Mouse (Mus musculus): ENCODE data around the gene Prdm15. TPM values are rescaled to one million over a fixed set of nuclear protein-coding genes. Genes with fewer than 3 reads are reported as not detected.
A peak's percentile ranks its signal among the peaks of the same experiment; 100 is the strongest.

Gene Prdm15
- 14.3 and 15.4 TPM in 2 replicates for polyA plus RNA-seq (2012; rRNA removed)

- Histone ChIP-seq H3K4me1 (ENCODE audit: control insufficient read depth, insufficient read depth, low read length) (peaks cover 14% of the 10 kb centered on the region), H3K4me3 (replicated peaks; ENCODE audit: insufficient read depth, low read depth, low read length) (peak within 1 kb of the TSS; percentile 100), H3K27me3 (ENCODE audit: control insufficient read depth, insufficient read depth, low read length) (no peaks in the 10 kb centered on the region), H3K27ac (ENCODE audit: insufficient read depth, low read length) (peak within 1 kb of the TSS; percentile 100)
- DNase-seq: peak; percentile 89 to 94
- under 1% methylated on average over 31 of the region's 31 CpGs for WGBS
- TF ChIP-seq CTCF (IDR thresholded peaks at IDR 0.05; ENCODE audit: borderline replicate concordance, insufficient read depth, low read depth, low read length): no peak
- peak; percentile 78; the same call in 1 of the 2 replicates for TF ChIP-seq POLR2A (IDR thresholded peaks at IDR 0.05; ENCODE audit: borderline replicate concordance, insufficient read depth, low read length)
Measured at GRCm38 (mm10) chr16:97851741-97852319, at the start of gene Prdm15. TSS of gene Prdm15 (minus strand) at chr16:97851850.

- WGBS: 21% methylated on average over 5 of the region's 5 CpGs
- Histone ChIP-seq H3K27ac (ENCODE audit: insufficient read depth, low read length) (no peak overlapping the region), H3K4me1 (ENCODE audit: control insufficient read depth, insufficient read depth, low read length) (peaks cover 6% of the 10 kb centered on the region; the same call in 1 of the 2 replicates), H3K4me3 (replicated peaks; ENCODE audit: insufficient read depth, low read depth, low read length) (no peak overlapping the region), H3K27me3 (ENCODE audit: control insufficient read depth, insufficient read depth, low read length) (no peaks in the 10 kb centered on the region)
- peak in 1 of 2 experiments; percentile 31 for DNase-seq
- no peak for TF ChIP-seq POLR2A (IDR thresholded peaks at IDR 0.05; ENCODE audit: borderline replicate concordance, insufficient read depth, low read length)
- no peak for TF ChIP-seq CTCF (IDR thresholded peaks at IDR 0.05; ENCODE audit: borderline replicate concordance, insufficient read depth, low read depth, low read length)
Measured at GRCm38 (mm10) chr16:97897346-97898024, 45.8 kb upstream of the Prdm15 start.

- TF ChIP-seq POLR2A (IDR thresholded peaks at IDR 0.05; ENCODE audit: borderline replicate concordance, insufficient read depth, low read length) (no peak), CTCF (IDR thresholded peaks at IDR 0.05; ENCODE audit: borderline replicate concordance, insufficient read depth, low read depth, low read length) (no peak)
- H3K27me3 ChIP-seq (ENCODE audit: control insufficient read depth, insufficient read depth, low read length): no peaks in the 10 kb centered on the region
- no peaks in the 10 kb centered on the region; the same call in 1 of the 2 replicates for H3K4me1 ChIP-seq (ENCODE audit: control insufficient read depth, insufficient read depth, low read length)
- peak; percentile 26 to 48 for DNase-seq
- no peak overlapping the region for H3K27ac ChIP-seq (ENCODE audit: insufficient read depth, low read length)
- H3K4me3 ChIP-seq (replicated peaks; ENCODE audit: insufficient read depth, low read depth, low read length): no peak overlapping the region
Measured at GRCm38 (mm10) chr16:97887762-97888161, 36.1 kb upstream of the Prdm15 start.

GRCm38 (mm10) chr16:97883696-97884095, 32.0 kb upstream of the Prdm15 start:
- no peak for TF ChIP-seq CTCF (IDR thresholded peaks at IDR 0.05; ENCODE audit: borderline replicate concordance, insufficient read depth, low read depth, low read length)
- no peak for TF ChIP-seq POLR2A (IDR thresholded peaks at IDR 0.05; ENCODE audit: borderline replicate concordance, insufficient read depth, low read length)
- no peak overlapping the region for H3K27ac ChIP-seq (ENCODE audit: insufficient read depth, low read length)
- 95% methylated on average over 1 of the region's 1 CpGs for WGBS
- H3K4me3 ChIP-seq (replicated peaks; ENCODE audit: insufficient read depth, low read depth, low read length): no peak overlapping the region
- H3K27me3 ChIP-seq (ENCODE audit: control insufficient read depth, insufficient read depth, low read length): no peaks in the 10 kb centered on the region
- DNase-seq: no peak
- no peaks in the 10 kb centered on the region; the same call in 1 of the 2 replicates for H3K4me1 ChIP-seq (ENCODE audit: control insufficient read depth, insufficient read depth, low read length)

- Histone ChIP-seq H3K27ac (ENCODE audit: insufficient read depth, low read length) (no peak overlapping the region), H3K4me3 (replicated peaks; ENCODE audit: insufficient read depth, low read depth, low read length) (no peak overlapping the region), H3K4me1 (ENCODE audit: control insufficient read depth, insufficient read depth, low read length) (no peaks in the 10 kb centered on the region; the same call in 1 of the 2 replicates), H3K27me3 (ENCODE audit: control insufficient read depth, insufficient read depth, low read length) (no peaks in the 10 kb centered on the region)
- no peak for TF ChIP-seq POLR2A (IDR thresholded peaks at IDR 0.05; ENCODE audit: borderline replicate concordance, insufficient read depth, low read length)
- DNase-seq: no peak
Measured at GRCm38 (mm10) chr16:97882891-97883290, 31.2 kb upstream of the Prdm15 start.

- TF ChIP-seq POLR2A (IDR thresholded peaks at IDR 0.05; ENCODE audit: borderline replicate concordance, insufficient read depth, low read length): no peak
- no peak; the same call in 1 of the 2 replicates for TF ChIP-seq CTCF (IDR thresholded peaks at IDR 0.05; ENCODE audit: borderline replicate concordance, insufficient read depth, low read depth, low read length)
- H3K4me1 ChIP-seq (ENCODE audit: control insufficient read depth, insufficient read depth, low read length): no peaks in the 10 kb centered on the region
- 89% methylated on average over 1 of the region's 1 CpGs for WGBS
- no peak overlapping the region for H3K27ac ChIP-seq (ENCODE audit: insufficient read depth, low read length)
- H3K4me3 ChIP-seq (replicated peaks; ENCODE audit: insufficient read depth, low read depth, low read length): no peak overlapping the region
- H3K27me3 ChIP-seq (ENCODE audit: control insufficient read depth, insufficient read depth, low read length): no peaks in the 10 kb centered on the region
- peak; percentile 12 to 22 for DNase-seq
Measured at GRCm38 (mm10) chr16:97879134-97879533, 27.5 kb upstream of the Prdm15 start.

- TF ChIP-seq POLR2A (IDR thresholded peaks at IDR 0.05; ENCODE audit: borderline replicate concordance, insufficient read depth, low read length): no peak
- no peak for TF ChIP-seq CTCF (IDR thresholded peaks at IDR 0.05; ENCODE audit: borderline replicate concordance, insufficient read depth, low read depth, low read length)
- Histone ChIP-seq H3K27ac (ENCODE audit: insufficient read depth, low read length) (no peak overlapping the region), H3K4me3 (replicated peaks; ENCODE audit: insufficient read depth, low read depth, low read length) (no peak overlapping the region), H3K4me1 (ENCODE audit: control insufficient read depth, insufficient read depth, low read length) (no peaks in the 10 kb centered on the region), H3K27me3 (ENCODE audit: control insufficient read depth, insufficient read depth, low read length) (no peaks in the 10 kb centered on the region)
- DNase-seq: no peak
- 99% methylated on average over 3 of the region's 3 CpGs for WGBS
Measured at GRCm38 (mm10) chr16:97877502-97877901, 25.9 kb upstream of the Prdm15 start.

- H3K4me1 ChIP-seq (ENCODE audit: control insufficient read depth, insufficient read depth, low read length): no peaks in the 10 kb centered on the region
- H3K27ac ChIP-seq (ENCODE audit: insufficient read depth, low read length): no peak overlapping the region
- no peaks in the 10 kb centered on the region for H3K27me3 ChIP-seq (ENCODE audit: control insufficient read depth, insufficient read depth, low read length)
- TF ChIP-seq POLR2A (IDR thresholded peaks at IDR 0.05; ENCODE audit: borderline replicate concordance, insufficient read depth, low read length) (no peak), CTCF (IDR thresholded peaks at IDR 0.05; ENCODE audit: borderline replicate concordance, insufficient read depth, low read depth, low read length) (no peak)
- DNase-seq: no peak
- WGBS: 94% methylated on average over 4 of the region's 4 CpGs
- H3K4me3 ChIP-seq (replicated peaks; ENCODE audit: insufficient read depth, low read depth, low read length): no peak overlapping the region
Measured at GRCm38 (mm10) chr16:97875101-97875500, 23.5 kb upstream of the Prdm15 start.
